In the genomic region with DNA sequence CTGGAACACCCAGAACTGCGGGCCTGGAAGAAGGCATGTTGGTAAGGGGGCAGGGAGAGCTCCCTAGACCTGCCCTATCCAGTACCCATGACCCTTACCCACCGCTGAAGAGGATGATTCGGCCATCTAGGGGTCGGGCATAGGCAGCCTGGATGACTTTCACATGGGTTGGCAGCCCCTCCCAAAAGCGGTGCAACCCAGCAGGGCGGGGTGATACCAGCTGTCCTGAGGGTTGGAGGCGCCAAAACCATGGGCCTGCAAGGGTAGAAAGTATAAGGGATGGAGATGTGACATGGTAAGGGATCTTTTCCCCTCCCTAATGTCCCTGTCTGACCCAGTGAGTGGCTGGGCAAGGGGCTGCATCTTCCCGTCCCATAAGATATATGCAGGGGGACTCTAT, we compare ENCODE assay signal across 21 mouse cellular contexts. TPM values are rescaled to one million over a fixed set of nuclear protein-coding genes. Genes with fewer than 3 reads are reported as not detected.
DNase-seq lines count a peak whose midpoint lies in the region; ATAC-seq lines count a peak whose summit lies in the region.
"Had no signal": no experiment of that assay in that cellular context is flagged by ENCODE, and none has a peak within 500 bp of the region (broad histone marks: within the 10 kb centered on the region; RNA-seq: fewer than 3 reads in every experiment).

No protein-coding gene starts in this region.

- H3K27ac ChIP-seq in kidney, embryonic 16.5 days (ENCODE audit: low read length): no peak overlapping the region
- H3K27ac ChIP-seq in midbrain, embryonic 13.5 days: no peak overlapping the region
- no peak overlapping the region for H3K27ac ChIP-seq in midbrain, embryonic 16.5 days (ENCODE audit: low read length)
- H3K27ac ChIP-seq: embryonic facial prominence, embryonic 15.5 days; forebrain, embryonic 12.5 days; heart, adult 2 months; heart, embryonic 15.5 days; hindbrain, embryonic 15.5 days had no signal

- H3K4me1 ChIP-seq in kidney, embryonic 16.5 days (ENCODE audit: insufficient read depth, low read length): peaks cover 3% of the 10 kb centered on the region; the same call in 1 of the 2 replicates
- peaks cover 6% of the 10 kb centered on the region for H3K4me1 ChIP-seq in midbrain, embryonic 13.5 days (replicated peaks)
- 0 out of 2 replicates have a peak, but pooled peaks cover 5% of the 10 kb centered on the region for H3K4me1 ChIP-seq in midbrain, embryonic 16.5 days (ENCODE audit: control insufficient read depth, insufficient read depth, low read length)

- peak; percentile 27 to 48 for DNase-seq in cerebellum, postnatal 14 days
- no peak for DNase-seq in cerebellum, adult 11-12 months
- DNase-seq in kidney, postnatal 36 days: no peak
- DNase-seq in embryo, embryonic 9.5 days (ENCODE audit: extremely low spot score): no peak
- DNase-seq: adrenal gland, adult 8-10 months; adrenal gland, postnatal 36 days; cerebellum, adult 9-10 months; forebrain, postnatal 0 days; gastrocnemius, postnatal 14 days; heart, adult 2 months; heart, postnatal 14 days had no signal

- no peak overlapping the region for H3K9ac ChIP-seq in kidney, embryonic 16.5 days (replicated peaks; ENCODE audit: low read length)
- no peak overlapping the region for H3K9ac ChIP-seq in midbrain, embryonic 13.5 days (replicated peaks)
- no peak overlapping the region for H3K9ac ChIP-seq in midbrain, embryonic 16.5 days (ENCODE audit: low read depth, low read length)
- H3K9ac ChIP-seq: embryonic facial prominence, embryonic 15.5 days; forebrain, embryonic 12.5 days; forebrain, postnatal 0 days; heart, embryonic 15.5 days; hindbrain, embryonic 15.5 days had no signal

- H3K27me3 ChIP-seq in kidney, embryonic 16.5 days (ENCODE audit: insufficient read depth, low read length): no peaks in the 10 kb centered on the region
- H3K27me3 ChIP-seq in midbrain, embryonic 13.5 days: no peaks in the 10 kb centered on the region
- no peaks in the 10 kb centered on the region; the same call in 1 of the 2 replicates for H3K27me3 ChIP-seq in midbrain, embryonic 16.5 days (ENCODE audit: control insufficient read depth, insufficient read depth, low read depth, low read length)
- H3K27me3 ChIP-seq: embryonic facial prominence, embryonic 15.5 days; forebrain, embryonic 12.5 days; hindbrain, embryonic 15.5 days had no signal

- peak; percentile 39; the same call in 1 of the 2 replicates for ATAC-seq in kidney, embryonic 16.5 days (ENCODE audit: low FRiP score, low TSS enrichment)
- peak; percentile 46; the same call in 1 of the 2 replicates for ATAC-seq in midbrain, embryonic 13.5 days
- ATAC-seq in midbrain, embryonic 16.5 days: no peak

- H3K9me3 ChIP-seq in kidney, embryonic 16.5 days (ENCODE audit: low read length): no peaks in the 10 kb centered on the region
- H3K9me3 ChIP-seq in midbrain, embryonic 13.5 days: no peaks in the 10 kb centered on the region
- H3K9me3 ChIP-seq in midbrain, embryonic 16.5 days (replicated peaks; ENCODE audit: control insufficient read depth, low read length, poor library complexity, severe bottlenecking): no peaks in the 10 kb centered on the region
- H3K9me3 ChIP-seq: embryonic facial prominence, embryonic 15.5 days; forebrain, embryonic 12.5 days; G1E; heart, embryonic 15.5 days; hindbrain, embryonic 15.5 days had no signal

- H3K4me2 ChIP-seq in kidney, embryonic 16.5 days (replicated peaks; ENCODE audit: low read depth, low read length): no peak overlapping the region
- no peak overlapping the region for H3K4me2 ChIP-seq in midbrain, embryonic 13.5 days (replicated peaks)
- H3K4me2 ChIP-seq in midbrain, embryonic 16.5 days (ENCODE audit: low read length): no peak overlapping the region

- H3K4me3 ChIP-seq in kidney, embryonic 16.5 days (ENCODE audit: low read length): no peak overlapping the region
- no peak overlapping the region for H3K4me3 ChIP-seq in midbrain, embryonic 13.5 days (replicated peaks)
- H3K4me3 ChIP-seq in midbrain, embryonic 16.5 days (ENCODE audit: low read depth, low read length): no peak overlapping the region
- H3K4me3 ChIP-seq: embryonic facial prominence, embryonic 15.5 days; forebrain, embryonic 12.5 days; heart, adult 2 months; hindbrain, embryonic 15.5 days had no signal

- 85% methylated on average over 8 of the region's 8 CpGs for WGBS in kidney, embryonic 16.5 days
- WGBS in midbrain, embryonic 13.5 days: 81% methylated on average over 8 of the region's 8 CpGs
- WGBS in midbrain, embryonic 16.5 days: 86% methylated on average over 8 of the region's 8 CpGs

- no peaks in the 10 kb centered on the region for H3K36me3 ChIP-seq in kidney, embryonic 16.5 days (ENCODE audit: insufficient read depth, low read length)
- no peaks in the 10 kb centered on the region for H3K36me3 ChIP-seq in midbrain, embryonic 13.5 days
- H3K36me3 ChIP-seq in midbrain, embryonic 16.5 days (ENCODE audit: control insufficient read depth, insufficient read depth, low read length): no peaks in the 10 kb centered on the region
- H3K36me3 ChIP-seq: embryonic facial prominence, embryonic 15.5 days; forebrain, embryonic 12.5 days; G1E; heart, embryonic 15.5 days; hindbrain, embryonic 15.5 days had no signal

RNA-seq across cellular contexts. Expression of a gene that starts 13.8 kb away (rescaled TPM):
- polyA plus RNA-seq in kidney, embryonic 16.5 days (2015; fragmentation: Nextera tagmentation; extraction: Ambion mirVana): 1.1 and 1.2 TPM in 2 replicates
- polyA plus RNA-seq in midbrain, embryonic 13.5 days (2015; fragmentation: Nextera tagmentation; extraction: Ambion mirVana): 1.1 TPM in 2 replicates
- 0.94 and 1.6 TPM in 2 replicates for polyA plus RNA-seq in midbrain, embryonic 16.5 days (2015; fragmentation: Nextera tagmentation; extraction: Ambion mirVana)
- polyA plus RNA-seq: G1E had no signal

RNA-seq across cellular contexts. Expression of a gene that starts 29.1 kb away (rescaled TPM):
- polyA plus RNA-seq in kidney, embryonic 16.5 days (2015; fragmentation: Nextera tagmentation; extraction: Ambion mirVana): 1.7 and 2.0 TPM in 2 replicates
- 0.16 TPM in 1 of 2 replicates, not detected in the other for polyA plus RNA-seq in midbrain, embryonic 13.5 days (2015; fragmentation: Nextera tagmentation; extraction: Ambion mirVana)
- polyA plus RNA-seq in midbrain, embryonic 16.5 days (2015; fragmentation: Nextera tagmentation; extraction: Ambion mirVana): 0.15 TPM in 1 of 2 replicates, not detected in the other
- polyA plus RNA-seq: G1E; heart, adult 2 months; hindbrain, embryonic 15.5 days had no signal

RNA-seq across cellular contexts. Expression of a gene that starts 30.6 kb away (rescaled TPM):
- polyA plus RNA-seq in kidney, embryonic 16.5 days (2015; fragmentation: Nextera tagmentation; extraction: Ambion mirVana): 0.26 TPM in 1 of 2 replicates, not detected in the other
- not detected in 2 replicates for polyA plus RNA-seq in midbrain, embryonic 13.5 days (2015; fragmentation: Nextera tagmentation; extraction: Ambion mirVana)
- not detected in 2 replicates for polyA plus RNA-seq in midbrain, embryonic 16.5 days (2015; fragmentation: Nextera tagmentation; extraction: Ambion mirVana)
- polyA plus RNA-seq: gonadal fat pad, adult 2 months; heart, adult 2 months; heart, embryonic 11.5 days; heart, embryonic 15.5 days had no signal

RNA-seq across cellular contexts. Expression of a gene that starts 32.0 kb away (rescaled TPM):
- 19.1 and 19.3 TPM in 2 replicates for polyA plus RNA-seq in kidney, embryonic 16.5 days (2015; fragmentation: Nextera tagmentation; extraction: Ambion mirVana)
- polyA plus RNA-seq in midbrain, embryonic 13.5 days (2015; fragmentation: Nextera tagmentation; extraction: Ambion mirVana): 26.6 and 28.7 TPM in 2 replicates
- 28.4 and 29.4 TPM in 2 replicates for polyA plus RNA-seq in midbrain, embryonic 16.5 days (2015; fragmentation: Nextera tagmentation; extraction: Ambion mirVana)

RNA-seq across cellular contexts. Expression of a gene that starts 42.2 kb away (rescaled TPM):
- 73.4 and 83.7 TPM in 2 replicates for polyA plus RNA-seq in kidney, embryonic 16.5 days (2015; fragmentation: Nextera tagmentation; extraction: Ambion mirVana)
- polyA plus RNA-seq in midbrain, embryonic 13.5 days (2015; fragmentation: Nextera tagmentation; extraction: Ambion mirVana): 84.9 and 90.9 TPM in 2 replicates
- polyA plus RNA-seq in midbrain, embryonic 16.5 days (2015; fragmentation: Nextera tagmentation; extraction: Ambion mirVana): 129 and 137 TPM in 2 replicates

Comparison
In these comparisons a context has a peak if more than half of its experiments do, and no peak if none do; other contexts are left out.
1. DNase-seq: peak in cerebellum, postnatal 14 days (2 of 2); none in cerebellum, adult 11-12 months (single experiment), kidney, postnatal 36 days (0 of 2) and embryo, embryonic 9.5 days (single experiment).